Mouse (Mus musculus) right cerebral cortex, postnatal 14 days (tissue): Measurements from ENCODE around the gene Akap11.

Experiments
- DNase-seq: peaks from one replicate; pipeline ENCODE4 v3.0.0; 2022

Gene Akap11

DNA sequence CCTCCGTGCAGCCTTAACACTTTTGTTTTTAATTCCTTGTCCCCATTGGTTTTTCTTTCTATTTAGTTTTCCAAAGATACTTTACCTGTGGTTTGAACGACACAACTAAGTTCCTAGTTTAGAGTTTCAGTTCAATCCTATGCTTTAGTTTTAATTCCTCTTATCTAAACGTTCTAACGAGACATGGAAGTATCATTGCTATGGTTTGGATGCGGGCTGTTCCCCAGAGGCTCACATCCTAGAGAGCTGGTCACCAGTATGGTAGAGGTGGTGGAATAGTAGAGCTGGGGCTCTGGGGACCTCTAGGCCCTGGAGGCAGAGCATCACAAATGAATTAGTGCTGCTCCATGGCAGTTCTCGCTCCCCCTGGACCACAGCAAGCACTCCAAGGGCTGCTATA lies 9.7 kb downstream of the Akap11 start:
- no peak for DNase-seq

DNA sequence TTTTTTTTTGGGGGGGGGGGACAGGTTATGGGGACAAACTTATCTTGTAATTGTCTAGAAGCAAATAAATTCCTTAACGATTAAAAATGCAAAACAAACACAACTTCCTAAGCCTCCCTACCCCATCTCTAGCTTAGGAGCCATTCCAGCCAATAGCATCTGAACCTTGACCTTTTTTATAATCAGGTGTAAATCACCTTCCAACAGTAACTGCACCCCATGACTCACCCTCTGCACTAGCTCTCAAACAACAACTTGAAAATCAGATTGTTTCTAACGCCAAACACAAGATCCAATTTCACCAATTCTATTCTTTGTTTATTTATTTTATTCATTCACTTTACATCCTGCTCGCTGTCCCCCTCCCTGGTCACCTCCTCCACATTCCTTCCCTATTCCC lies 10.1 kb downstream of the Akap11 start:
- DNase-seq, result no peak

- DNase-seq, result no peak
These were observed 10.8 kb downstream of the Akap11 start for GRCm38 (mm10) chr14:78525611-78526457.

DNA sequence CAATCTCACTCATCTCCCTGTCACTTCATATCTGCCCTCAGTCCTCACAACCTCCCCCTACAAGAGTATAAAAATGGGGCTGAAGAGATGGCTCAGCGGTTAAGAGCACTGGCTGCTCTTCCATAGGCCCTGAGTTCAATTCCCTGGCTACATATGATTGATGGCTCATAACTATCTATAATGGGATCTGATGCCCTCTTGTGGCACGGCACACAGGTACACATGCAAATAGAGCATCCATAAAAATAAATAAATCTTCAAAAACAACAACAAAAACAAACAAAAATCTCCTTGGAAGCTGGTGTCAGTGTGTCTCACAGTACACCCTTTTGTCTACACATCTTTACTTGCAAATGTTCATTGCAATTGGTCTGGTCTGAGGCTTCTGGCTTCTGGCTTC lies 11.5 kb downstream of the Akap11 start:
- DNase-seq, result no peak

GRCm38 (mm10) chr14:78510713-78511112 lies 25.9 kb downstream of the Akap11 start:
- no peak for DNase-seq

GRCm38 (mm10) chr14:78509791-78510190 lies 26.8 kb downstream of the Akap11 start:
- DNase-seq, result no peak

- no peak for DNase-seq
These were observed 36.0 kb downstream of the Akap11 start for GRCm38 (mm10) chr14:78500578-78500977.

GRCm38 (mm10) chr14:78496691-78497090 lies 39.9 kb downstream of the Akap11 start:
- no peak for DNase-seq

GRCm38 (mm10) chr14:78495241-78495640 lies 41.4 kb downstream of the Akap11 start:
- no peak for DNase-seq

DNA sequence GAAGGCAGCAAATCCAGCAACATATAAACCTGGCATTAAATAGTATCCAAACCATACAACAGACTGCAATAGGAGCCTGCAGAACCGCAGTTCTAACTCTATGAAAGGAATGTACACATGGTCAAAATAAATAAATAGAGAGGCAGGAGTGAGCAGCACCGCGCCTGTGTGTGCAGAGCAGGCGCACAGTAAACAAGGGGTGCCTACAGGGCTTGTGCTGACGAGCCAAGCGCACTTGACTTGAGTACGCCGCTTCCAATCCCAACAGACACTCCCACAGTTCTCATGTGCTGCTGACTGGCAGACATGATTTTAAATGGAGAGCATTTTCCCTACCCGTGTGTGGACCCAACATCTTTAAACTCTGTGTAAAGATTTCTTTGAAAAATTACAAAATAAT lies 44.0 kb downstream of the Akap11 start:
- DNase-seq, result no peak

DNA sequence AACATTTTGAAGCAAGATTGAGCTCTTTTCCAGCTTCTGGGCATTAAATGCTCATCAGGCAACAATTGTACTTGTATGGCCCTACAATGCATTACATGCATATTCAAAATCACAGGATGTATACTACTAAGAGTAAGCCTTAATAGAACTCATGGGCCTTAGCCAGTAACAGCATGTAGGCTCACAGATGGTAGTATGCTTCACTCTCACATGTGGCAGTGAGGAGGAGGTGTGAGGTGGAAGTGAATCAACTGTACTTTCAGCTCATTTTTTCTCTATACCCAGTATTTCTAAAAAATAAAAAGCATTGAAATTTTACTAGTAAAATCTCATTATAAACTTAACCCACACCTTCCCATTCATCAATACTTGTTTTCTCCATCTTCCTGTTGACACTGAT lies 45.2 kb downstream of the Akap11 start:
- no peak for DNase-seq

DNA sequence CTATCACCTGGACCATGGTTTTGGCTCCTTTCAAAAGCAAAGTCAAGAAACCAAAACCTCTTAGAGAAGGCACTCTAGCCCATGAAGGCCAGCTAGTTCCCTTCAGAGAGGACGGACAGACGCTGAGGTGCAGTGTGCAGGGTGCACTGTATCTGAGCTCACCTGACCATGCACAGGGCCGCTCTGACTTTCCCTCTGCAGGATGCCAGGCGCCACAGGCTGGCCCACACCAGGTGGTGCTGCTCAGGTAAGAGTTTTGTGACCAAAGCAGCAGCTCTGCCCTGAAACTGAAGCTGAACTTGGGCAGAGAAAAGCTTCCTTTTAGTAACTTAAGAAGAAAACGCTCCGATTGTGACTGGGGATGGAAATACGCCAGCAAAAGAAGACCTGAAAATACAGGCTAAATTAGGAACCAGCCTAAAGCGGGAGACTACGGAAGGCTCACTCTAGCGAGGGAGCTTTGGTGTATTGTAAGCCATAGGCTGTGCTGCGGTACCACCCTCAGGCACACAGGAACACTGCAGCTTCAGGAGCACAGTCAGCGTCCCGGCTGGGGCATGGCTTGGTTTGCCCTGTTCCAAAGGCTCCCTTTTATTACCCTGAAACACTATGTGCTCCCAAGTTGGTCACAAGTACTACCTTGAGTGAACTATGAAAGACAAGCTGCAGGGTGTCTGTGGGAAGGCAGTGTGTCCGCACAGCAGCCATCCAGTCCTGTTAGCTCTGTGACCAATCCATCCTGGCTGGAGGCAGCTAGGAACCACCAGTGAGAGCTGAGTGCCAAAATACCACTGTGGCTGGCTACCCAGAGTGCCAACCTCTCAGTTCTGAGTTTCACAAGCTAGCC lies 54.0 kb downstream of the Akap11 start:
- peak; percentile 68 for DNase-seq

DNA sequence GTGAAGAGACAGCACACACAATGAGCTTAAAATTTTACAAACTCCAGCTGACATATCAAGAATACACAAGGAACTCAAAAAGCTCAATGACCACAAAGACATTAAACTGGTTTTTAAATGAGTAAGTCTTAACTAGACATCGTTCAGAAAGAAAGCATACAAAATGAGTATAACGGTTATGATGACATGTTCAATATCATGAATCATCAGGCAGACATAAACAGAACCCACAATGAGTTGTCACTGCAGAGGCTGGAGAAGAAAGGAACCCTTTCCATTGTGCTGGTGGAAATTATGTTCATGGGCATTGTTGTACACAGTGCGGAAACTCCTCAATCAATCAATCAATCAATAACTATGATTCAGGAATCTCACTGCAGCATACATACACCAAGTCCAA lies 62.5 kb downstream of the Akap11 start:
- DNase-seq, result no peak

GRCm38 (mm10) chr14:78470714-78471113 lies 65.9 kb downstream of the Akap11 start:
- DNase-seq, result no peak

DNA sequence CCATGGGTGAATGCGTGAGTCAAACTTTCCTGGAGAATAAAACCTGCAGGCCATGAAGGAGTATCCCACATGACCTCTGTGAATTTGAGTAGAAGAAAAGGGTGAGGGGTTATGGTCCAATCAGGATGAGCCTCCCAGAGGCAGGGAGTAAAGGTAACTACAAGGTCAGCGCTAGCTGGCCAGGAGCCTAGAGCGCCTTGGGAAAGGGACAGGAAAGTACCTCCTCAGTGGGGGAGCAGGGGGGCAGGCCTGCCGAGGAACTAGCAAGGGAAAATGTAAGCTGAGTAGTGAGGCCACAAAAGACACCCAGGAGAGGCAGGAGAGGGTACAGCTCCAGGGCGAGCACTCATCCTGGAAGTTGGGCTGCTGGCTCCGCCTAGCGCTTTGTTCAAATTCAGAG lies 67.6 kb downstream of the Akap11 start:
- DNase-seq, result no peak

GRCm38 (mm10) chr14:78467994-78468393 lies 68.6 kb downstream of the Akap11 start:
- DNase-seq, result no peak

DNA sequence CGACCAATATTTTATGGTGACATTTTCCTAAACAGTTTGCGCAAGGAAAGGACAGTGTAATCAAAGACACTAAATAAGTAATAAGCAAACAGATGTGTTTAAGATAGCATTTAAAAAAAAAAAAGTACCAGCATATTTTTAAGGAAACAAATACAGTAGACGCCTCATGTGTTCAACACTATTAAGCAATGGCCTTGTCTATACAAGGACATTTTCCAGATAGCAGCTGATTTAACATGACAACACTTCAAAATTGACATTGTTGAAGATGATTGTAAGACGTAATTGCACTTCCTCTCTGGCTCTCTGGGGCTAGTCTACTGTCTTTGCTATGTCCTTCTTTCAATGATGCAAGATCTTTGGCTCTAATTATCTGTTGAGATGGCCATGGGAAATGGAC lies 72.3 kb downstream of the Akap11 start:
- DNase-seq, result no peak

DNA sequence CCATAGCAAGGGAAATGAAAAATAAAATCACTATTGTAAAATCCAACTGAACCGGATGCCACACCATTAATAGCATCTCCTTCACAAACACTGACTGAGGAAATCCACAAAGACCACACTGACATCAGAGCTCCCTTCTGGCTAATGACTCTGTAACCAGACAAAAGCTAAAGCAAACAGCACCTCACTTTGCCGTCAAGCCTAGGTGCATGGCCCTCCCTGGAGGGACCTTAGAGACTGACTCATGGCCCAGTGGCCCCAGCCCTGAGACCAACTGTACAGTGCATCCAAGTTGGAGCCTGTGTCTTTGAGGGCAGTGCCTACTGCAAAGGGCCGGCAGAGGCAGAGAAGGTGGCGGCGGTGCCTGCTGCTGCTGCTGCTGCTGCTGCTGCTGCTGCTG lies 77.5 kb downstream of the Akap11 start:
- DNase-seq, result no peak

DNA sequence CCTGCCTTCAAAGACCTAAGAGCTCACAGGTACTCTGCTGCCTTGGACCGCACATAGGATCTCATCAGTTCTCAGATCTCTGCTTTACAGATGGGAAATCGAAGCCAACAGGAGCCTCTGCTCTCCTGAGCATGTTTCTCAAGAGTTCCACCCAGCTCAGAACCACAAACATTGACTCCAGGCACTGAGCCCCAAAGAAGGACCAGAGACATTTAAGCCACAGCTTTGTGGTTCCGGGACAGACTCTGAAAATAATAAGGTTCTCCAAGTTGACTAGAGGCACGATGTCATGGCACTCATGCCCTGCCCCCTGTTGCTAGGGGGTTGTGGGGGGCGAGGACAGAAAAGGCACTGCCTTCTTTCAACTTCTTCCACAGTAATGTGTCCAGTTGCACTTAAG lies 77.9 kb downstream of the Akap11 start:
- DNase-seq, result no peak

GRCm38 (mm10) chr14:78454970-78455369 lies 81.6 kb downstream of the Akap11 start:
- no peak for DNase-seq

DNA sequence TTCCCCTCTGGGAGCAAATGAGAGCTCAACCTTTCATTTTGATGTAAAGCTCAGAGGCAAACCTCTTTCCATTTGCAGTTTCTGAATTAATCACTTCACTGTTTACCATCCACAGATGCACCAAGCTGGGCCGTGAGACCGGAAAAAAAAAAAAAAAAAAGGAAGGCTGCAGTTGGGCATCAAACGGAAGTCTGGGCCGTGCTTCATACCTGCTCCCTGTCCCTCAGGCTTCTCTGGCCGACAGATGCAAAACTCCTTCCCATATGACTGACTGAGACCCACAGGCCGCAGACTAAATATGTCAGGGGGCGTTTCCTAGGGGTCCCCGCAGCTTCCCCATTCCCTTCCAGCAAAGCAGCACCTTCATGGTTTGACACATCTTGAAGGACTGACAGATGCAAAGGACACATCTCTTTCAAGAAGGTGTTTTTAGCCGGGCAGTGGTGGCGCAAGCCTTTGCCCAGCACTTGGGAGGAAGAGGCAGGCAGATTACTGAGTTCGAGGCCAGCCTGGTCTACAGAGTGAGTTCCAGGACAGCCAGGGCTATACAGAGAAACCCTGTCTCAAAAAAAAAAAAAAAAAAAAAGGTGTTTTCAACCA lies 87.7 kb downstream of the Akap11 start:
- DNase-seq, result no peak

DNA sequence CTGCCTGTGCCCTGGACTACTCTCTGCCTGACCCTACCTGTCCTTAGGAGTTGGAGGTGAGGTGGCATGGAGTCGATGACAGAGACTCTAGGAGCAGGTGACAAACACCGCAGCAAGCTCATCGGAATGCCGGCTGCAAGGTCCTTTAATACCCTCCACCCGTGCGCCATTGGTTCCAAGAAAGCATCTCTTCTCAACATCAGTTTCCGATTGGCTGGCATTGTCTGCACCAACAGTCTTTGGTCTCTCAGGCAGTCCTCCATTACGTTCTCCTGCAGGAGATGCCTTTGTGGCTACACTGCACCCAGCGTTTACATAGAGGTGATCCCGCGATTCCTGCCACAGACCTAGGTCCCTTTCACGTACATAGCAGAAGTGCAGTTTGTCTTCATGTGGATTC lies 88.6 kb downstream of the Akap11 start:
- no peak for DNase-seq

- no peak for DNase-seq
These were observed 89.1 kb downstream of the Akap11 start for GRCm38 (mm10) chr14:78447542-78447941.
